Mouse (Mus musculus) induced T-regulatory cell, adult 2 months (primary cell): ENCODE data around the gene Oas1c.
A peak's percentile ranks its signal among the peaks of the same experiment; 100 is the strongest.

ENCODE experiments used
- DNase-seq: peaks from one replicate; pipeline ENCODE4 v3.0.0-alpha.2; 2012; ENCODE audit warnings: low read depth

The Oas1c gene

DNA sequence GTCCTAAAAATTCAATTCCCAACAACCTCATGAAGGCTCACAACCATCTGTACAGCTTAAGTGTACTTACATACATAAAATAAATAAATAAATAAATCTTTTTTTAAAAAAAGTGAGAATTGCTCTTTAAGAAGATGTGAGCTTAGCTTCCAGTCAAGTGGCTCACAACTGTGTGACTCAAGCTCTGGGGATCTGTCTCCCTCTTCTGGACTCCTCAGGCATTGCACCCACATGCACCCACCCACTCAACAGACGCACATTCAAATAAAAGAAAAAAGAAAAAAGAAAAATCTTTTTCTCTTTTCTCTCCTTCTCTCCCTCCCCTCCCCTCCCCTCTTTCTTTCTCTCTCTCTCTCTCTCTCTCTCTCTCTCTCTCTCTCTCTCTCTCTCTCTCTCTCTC, 30.7 kb downstream of the Oas1c start:
- DNase-seq, result peak; percentile 62

- DNase-seq, result no peak
These were observed 32.4 kb downstream of the Oas1c start for GRCm38 (mm10) chr5:120779922-120780321.

- DNase-seq, result peak; percentile 55
These were observed 33.4 kb downstream of the Oas1c start for GRCm38 (mm10) chr5:120778941-120779340.

GRCm38 (mm10) chr5:120777478-120777877, 34.8 kb downstream of the Oas1c start, which contains the start of gene Oas3:
Gene Oas3 (minus strand): TSS chr5:120777661.
- DNase-seq, result peak; percentile 78

DNA sequence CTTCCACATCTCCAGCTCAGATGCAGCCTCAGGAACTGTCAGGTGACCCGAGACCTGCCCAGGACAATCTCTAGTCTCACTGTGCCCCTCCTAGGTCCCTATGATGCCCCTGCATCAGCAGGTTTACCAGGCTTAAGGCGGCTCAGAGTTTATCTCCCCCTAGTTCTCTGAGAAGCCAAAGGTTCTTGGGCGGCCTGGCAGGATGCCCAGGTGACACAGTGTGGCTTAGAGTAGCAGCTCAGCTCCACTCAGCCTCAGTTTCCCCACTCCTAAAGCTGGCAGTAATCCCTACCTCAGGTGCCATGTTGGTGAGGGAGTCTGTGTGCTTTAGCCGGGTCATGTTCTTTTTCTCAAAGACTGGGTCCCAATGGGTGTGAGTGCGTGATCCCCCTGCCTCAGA, 35.5 kb downstream of the Oas1c start:
- peak; percentile 34 for DNase-seq

DNA sequence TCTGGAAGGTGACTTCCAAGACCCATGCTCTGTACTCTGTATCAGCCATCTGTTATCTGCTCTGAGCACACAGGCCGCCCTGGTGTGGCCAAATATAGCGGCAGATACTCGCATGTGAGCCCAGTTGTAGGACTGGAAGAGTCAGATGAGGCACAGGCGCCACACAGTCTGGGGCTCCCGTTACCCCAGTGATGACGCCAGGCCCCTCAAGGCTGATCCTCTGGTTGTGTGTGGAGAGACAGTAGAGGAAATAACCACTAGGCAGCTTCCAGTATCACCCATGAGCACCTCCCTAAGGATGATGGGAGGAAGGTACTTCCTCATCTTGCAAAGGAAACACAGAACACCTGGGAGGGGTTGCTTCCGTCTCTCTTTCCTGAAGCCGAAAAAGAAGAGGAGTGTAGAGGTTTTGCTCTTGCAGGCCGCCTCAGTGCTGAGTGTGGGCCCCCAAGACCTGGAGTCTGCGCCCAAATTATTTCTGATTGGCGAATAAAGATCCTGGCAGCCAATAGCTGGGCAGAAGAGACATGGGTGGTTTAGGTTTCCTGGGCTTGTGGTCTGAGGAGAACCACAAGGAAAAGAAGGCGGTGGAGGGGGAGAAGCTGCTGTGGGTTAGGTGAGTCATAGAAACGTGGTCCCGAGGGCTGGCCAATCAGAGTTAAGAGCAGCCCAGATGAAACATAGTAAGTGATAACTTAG, 36.9 kb downstream of the Oas1c start:
- DNase-seq, result peak; percentile 94

- DNase-seq, result no peak
These were observed 42.9 kb downstream of the Oas1c start for GRCm38 (mm10) chr5:120769396-120769795.

DNA sequence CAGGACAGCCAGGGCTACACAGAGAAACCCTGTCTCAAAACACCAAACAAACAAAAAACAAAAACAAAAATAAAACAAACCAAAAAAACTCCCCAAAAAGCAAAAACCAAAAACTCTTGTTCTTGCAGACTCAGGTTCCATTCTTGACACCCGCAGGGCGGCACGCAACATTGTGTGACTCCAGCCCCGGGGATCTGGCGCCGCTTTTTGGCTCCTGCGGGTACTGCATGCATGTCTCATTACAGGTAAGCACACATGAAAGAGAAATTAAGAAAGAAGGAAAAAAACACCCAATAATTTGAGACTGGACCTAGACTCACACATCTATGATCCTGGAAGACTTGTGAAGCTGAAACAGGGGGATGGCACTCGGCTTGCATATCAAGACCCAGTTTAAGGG, 47.3 kb downstream of the Oas1c start:
- DNase-seq, result no peak

DNA sequence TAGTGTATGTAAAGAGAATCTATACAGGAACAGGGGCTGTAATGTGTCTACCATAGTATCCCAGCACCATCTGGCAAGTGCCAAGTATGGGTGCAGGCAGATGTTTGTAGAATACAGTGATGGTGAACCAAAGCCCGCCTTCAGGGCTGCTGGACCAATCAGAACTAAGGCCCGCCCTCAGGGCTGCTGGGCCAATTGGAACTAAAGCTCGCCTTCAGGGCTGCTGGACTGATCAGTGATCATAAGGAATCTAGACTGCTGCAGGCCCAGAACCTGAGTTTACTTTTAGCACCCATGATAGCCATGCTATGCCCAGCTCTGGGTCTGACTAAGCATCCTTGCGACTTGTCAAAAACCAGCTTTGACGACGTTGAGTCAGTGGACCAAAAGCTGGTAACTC, 50.4 kb downstream of the Oas1c start:
- DNase-seq, result peak; percentile 39

DNA sequence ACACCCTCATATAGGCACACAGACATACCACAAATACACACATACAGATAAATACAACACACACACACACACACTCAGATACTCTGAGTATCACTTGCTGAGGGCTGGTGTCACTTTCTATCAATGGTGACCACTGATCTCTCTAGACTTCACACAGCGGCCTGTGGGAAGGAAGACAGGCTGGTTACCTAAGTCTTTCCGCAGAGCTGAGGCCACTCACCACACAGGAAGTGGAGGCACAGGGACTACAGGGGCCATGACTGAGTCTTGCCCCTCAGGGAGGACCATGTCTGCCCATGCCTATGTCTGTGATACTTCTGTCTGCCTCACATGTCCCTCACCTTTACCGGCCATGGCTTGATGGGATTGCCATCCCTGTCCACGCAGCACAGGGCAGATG, 58.1 kb downstream of the Oas1c start:
- DNase-seq, result no peak

GRCm38 (mm10) chr5:120752786-120753185, 59.5 kb downstream of the Oas1c start:
- no peak for DNase-seq

- DNase-seq, result no peak
These were observed 61.1 kb downstream of the Oas1c start for GRCm38 (mm10) chr5:120751206-120751605.
